Mouse (Mus musculus): Measurements from ENCODE around the gene Cyb561d2. TPM values are rescaled to one million over a fixed set of nuclear protein-coding genes. Genes with fewer than 3 reads are reported as not detected.

Cyb561d2 gene
- polyA plus RNA-seq, 1 experiment from 2014 or later, result 14.3 TPM

DNA sequence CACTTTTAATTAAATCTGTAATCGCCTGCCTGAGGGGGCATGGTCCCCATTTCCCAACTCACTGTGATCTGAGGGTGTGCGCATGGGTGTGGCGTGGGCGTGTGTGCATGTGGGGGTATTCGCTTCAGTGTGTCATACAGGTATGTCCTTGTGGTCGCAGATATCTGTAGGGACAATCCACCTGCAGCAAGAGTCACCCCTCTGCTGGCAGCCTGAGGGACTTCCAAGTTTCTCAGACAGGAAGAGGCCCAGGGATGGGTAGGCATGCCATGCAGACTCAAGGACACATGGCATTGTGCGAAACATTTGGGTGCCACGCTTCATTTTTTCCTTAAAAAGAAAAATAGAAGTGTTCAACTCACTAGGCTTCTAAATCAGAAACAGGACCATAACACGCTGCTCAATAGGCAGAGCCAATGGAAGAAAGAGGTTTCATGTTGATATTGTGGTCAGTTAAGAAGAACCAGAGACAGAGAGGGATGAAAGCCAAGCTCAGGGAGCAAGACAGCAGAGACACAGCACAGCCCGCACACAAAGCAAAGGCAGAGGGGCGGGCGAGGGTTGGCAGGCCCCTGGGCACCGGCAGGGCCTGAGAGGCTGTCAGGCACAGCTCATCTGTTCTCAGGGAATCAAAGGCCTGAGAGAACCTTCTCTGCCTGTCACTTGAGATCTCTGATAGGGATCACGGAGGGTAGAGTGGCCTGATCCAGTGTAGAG lies 31.5 kb downstream of the Cyb561d2 start:
- no peak overlapping the region for H3K27ac ChIP-seq (ENCODE audit: low read depth, low read length)
- no peaks in the 10 kb centered on the region for H3K36me3 ChIP-seq (ENCODE audit: control insufficient read depth, insufficient read depth, low read length)
- no peak for ATAC-seq (replicated peaks; ENCODE audit: low FRiP score)
- no peaks in the 10 kb centered on the region; the same call in 1 of the 2 replicates for H3K27me3 ChIP-seq (ENCODE audit: control insufficient read depth, insufficient read depth, low read length)
- WGBS, result 90% methylated on average over 14 of the region's 14 CpGs
- H3K9ac ChIP-seq (ENCODE audit: low read length), result no peak overlapping the region
- H3K4me3 ChIP-seq (ENCODE audit: low read depth, low read length), result no peak overlapping the region
- DNase-seq (ENCODE audit: low spot score), result no peak
- no peaks in the 10 kb centered on the region for H3K9me3 ChIP-seq (ENCODE audit: control insufficient read depth, low read length)
- peaks cover 12% of the 10 kb centered on the region for H3K4me1 ChIP-seq (replicated peaks; ENCODE audit: control insufficient read depth, insufficient read depth, low read length)
- no peak overlapping the region for H3K4me2 ChIP-seq (ENCODE audit: low read depth, low read length, severe bottlenecking)

DNA sequence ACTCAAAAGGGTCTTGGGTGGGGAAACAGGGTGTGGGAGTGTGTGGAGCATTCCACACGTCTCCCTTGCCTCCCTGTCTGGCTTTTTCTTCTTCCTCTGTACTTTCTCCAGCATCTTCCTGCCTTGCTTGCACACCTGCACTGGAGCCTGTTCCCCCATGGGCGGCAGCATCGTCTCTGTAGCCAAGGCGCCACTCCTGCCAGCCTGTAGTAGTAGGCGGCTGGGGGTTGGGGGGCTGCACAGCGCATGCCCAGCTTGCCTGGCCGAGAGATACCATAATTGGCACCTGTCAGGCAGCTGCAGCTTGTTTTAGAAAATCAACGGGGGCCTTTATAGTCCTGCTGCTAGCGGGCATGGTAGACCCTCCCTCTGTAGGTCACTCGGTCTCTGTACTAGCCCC lies 33.7 kb downstream of the Cyb561d2 start:
- no peaks in the 10 kb centered on the region; the same call in 1 of the 2 replicates for H3K27me3 ChIP-seq (ENCODE audit: control insufficient read depth, insufficient read depth, low read length)
- 57% methylated on average over 10 of the region's 10 CpGs for WGBS

DNA sequence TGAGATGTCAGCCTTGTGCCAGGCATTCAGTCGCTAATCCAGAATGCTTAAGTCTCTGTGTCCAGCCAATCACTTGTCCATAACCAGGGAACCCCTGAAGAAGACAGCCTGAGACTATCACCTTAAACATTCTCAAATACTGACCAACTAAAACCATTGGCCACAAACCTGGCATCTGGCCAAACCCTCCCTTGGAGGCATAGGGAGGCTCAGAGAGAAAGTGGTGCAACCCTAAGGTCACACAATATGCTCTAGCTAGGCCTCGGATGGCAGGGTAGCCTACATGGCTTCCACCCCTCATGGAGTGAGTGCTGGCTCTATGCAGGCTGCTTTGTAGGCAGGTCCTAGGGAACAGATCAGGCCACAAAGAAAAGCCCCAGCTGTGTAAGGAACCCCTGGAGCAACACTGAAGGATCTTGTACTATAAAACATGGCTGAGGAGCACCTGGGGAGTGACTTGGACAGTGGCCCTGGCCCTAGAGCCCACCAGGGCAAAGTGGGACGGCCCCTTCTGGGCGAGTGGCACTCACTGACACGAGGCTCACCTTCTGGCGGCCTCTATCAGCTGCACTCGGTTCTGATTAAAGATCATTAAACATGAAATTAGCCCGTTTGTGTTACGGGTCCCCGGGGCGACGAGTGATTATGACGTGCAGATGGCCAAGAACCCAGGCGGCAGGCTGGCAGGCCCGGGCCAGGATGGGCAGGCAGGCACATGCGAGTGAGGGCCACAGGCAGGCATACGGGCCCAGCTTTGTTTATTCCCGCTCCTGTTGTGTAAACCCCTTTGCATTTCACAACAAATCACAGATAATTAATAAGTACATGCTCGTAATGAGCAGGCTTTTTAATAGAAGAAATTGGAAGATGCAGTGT lies 37.1 kb downstream of the Cyb561d2 start:
- no peaks in the 10 kb centered on the region for H3K9me3 ChIP-seq (ENCODE audit: control insufficient read depth, low read length)
- H3K27me3 ChIP-seq (ENCODE audit: control insufficient read depth, insufficient read depth, low read length), result no peaks in the 10 kb centered on the region
- no peak overlapping the region for H3K4me3 ChIP-seq (ENCODE audit: low read depth, low read length)
- 81% methylated on average over 19 of the region's 19 CpGs for WGBS
- H3K27ac ChIP-seq (ENCODE audit: low read depth, low read length), result peak overlapping the region; percentile 12; the same call in 1 of the 2 replicates
- peaks cover 5% of the 10 kb centered on the region for H3K4me1 ChIP-seq (replicated peaks; ENCODE audit: control insufficient read depth, insufficient read depth, low read length)
- DNase-seq (ENCODE audit: low spot score) (no peak), ATAC-seq (replicated peaks; ENCODE audit: low FRiP score) (no peak)
- no peaks in the 10 kb centered on the region for H3K36me3 ChIP-seq (ENCODE audit: control insufficient read depth, insufficient read depth, low read length)
- no peak overlapping the region for H3K4me2 ChIP-seq (ENCODE audit: low read depth, low read length, severe bottlenecking)
- H3K9ac ChIP-seq (ENCODE audit: low read length), result no peak overlapping the region

More for the DNA sequence above, 33.7 kb downstream of the Cyb561d2 start:
- H3K4me1 ChIP-seq (replicated peaks; ENCODE audit: control insufficient read depth, insufficient read depth, low read length), result peaks cover 12% of the 10 kb centered on the region
- no peaks in the 10 kb centered on the region for H3K36me3 ChIP-seq (ENCODE audit: control insufficient read depth, insufficient read depth, low read length)
- H3K9me3 ChIP-seq (ENCODE audit: control insufficient read depth, low read length), result no peaks in the 10 kb centered on the region
- H3K4me2 ChIP-seq (ENCODE audit: low read depth, low read length, severe bottlenecking), result no peak overlapping the region
- no peak for DNase-seq (ENCODE audit: low spot score)
- no peak overlapping the region for H3K9ac ChIP-seq (ENCODE audit: low read length)
- no peak for ATAC-seq (replicated peaks; ENCODE audit: low FRiP score)
- no peak overlapping the region for H3K27ac ChIP-seq (ENCODE audit: low read depth, low read length)
- H3K4me3 ChIP-seq (ENCODE audit: low read depth, low read length), result no peak overlapping the region

DNA sequence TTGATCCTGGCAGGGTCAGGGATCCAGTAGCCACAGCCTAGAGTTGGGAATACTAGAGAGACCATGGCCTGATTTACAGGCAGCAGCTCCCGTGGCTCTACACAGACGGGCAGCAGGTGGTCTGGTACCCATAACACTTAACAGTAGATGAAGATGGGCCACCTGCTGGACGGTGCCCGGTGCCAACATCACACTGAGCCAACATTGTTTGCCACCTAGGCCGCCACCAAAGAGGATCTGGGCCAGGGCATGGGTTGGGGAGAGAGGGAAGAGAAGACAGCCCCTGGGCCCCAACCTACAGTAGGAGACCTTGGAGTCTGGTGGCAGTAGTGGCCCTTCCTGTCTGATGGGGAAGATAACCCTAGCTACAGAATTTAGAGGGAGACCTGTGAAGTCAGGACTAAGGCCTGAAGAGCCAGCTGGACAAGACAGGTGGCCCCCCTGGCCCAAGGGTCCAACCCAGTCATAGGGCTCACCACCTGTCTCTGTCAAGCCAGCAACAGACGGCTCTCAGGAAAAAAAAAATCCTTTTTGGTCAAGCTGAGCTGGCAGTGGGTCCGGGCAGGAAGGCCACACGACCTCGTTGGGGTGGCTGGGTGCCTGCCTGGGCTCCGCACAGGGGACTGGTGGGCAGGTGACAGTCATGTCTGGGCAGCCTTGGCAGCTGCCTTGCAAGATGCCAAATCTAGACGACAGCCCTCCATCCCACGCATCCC lies 39.7 kb downstream of the Cyb561d2 start:
- peaks cover 2% of the 10 kb centered on the region; the same call in 1 of the 2 replicates for H3K4me1 ChIP-seq (replicated peaks; ENCODE audit: control insufficient read depth, insufficient read depth, low read length)
- H3K36me3 ChIP-seq (ENCODE audit: control insufficient read depth, insufficient read depth, low read length), result no peaks in the 10 kb centered on the region
- H3K4me2 ChIP-seq (ENCODE audit: low read depth, low read length, severe bottlenecking), result no peak overlapping the region
- H3K9ac ChIP-seq (ENCODE audit: low read length), result no peak overlapping the region
- ATAC-seq (replicated peaks; ENCODE audit: low FRiP score) (no peak), DNase-seq (ENCODE audit: low spot score) (no peak)
- H3K27ac ChIP-seq (ENCODE audit: low read depth, low read length), result no peak overlapping the region
- no peak overlapping the region for H3K4me3 ChIP-seq (ENCODE audit: low read depth, low read length)
- 92% methylated on average over 12 of the region's 12 CpGs for WGBS
- H3K27me3 ChIP-seq (ENCODE audit: control insufficient read depth, insufficient read depth, low read length), result no peaks in the 10 kb centered on the region
- no peaks in the 10 kb centered on the region for H3K9me3 ChIP-seq (ENCODE audit: control insufficient read depth, low read length)

DNA sequence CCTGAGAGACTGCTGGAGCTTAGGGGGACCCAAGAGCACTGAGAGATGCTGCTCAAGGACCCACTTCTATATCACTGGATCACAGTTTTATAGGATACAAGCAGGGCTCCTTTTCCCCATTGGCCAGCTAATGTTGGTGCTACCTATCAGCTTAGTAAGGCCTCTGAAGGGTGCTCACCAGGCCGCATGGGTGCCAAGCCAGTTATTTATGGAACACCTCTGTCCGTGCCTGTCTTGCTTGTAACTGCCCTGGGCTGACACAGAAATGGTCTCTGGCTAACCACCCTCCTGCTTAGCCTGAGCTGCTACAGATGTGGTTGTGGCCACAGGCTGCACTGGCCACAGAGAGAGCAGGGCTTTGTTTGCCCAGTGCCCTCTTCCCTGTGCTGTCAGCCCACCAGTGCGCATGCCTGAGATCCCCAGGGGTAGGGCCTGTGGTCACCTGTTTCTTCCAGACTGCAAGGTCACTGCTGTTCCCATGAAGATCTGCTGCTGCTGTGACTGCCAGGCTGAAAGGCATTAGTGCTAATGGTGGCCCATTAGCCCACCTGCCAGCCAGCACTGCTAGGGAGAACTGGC lies 41.2 kb downstream of the Cyb561d2 start:
- H3K27me3 ChIP-seq (ENCODE audit: control insufficient read depth, insufficient read depth, low read length), result no peaks in the 10 kb centered on the region
- no peak overlapping the region for H3K27ac ChIP-seq (ENCODE audit: low read depth, low read length)
- WGBS, result 97% methylated on average over 3 of the region's 3 CpGs

DNA sequence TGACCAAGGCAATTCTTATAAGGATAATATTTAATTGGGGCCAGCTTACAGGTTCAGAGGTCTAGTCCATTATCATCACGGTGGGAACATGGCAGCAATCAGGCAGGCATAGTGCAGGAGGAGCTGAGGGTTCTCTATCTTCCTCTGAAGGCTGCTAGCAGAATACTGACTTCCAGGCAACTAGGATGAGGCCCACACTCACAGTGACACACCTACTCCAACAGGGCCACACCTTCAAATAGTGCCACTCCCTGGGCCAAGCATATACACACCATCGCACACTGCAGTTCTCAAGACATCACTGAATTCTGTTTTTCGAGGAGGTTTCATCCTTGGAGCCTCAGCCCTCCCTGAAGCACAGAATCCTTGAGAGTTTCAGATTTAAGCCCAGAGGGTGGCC lies 45.6 kb downstream of the Cyb561d2 start:
- H3K4me1 ChIP-seq (replicated peaks; ENCODE audit: control insufficient read depth, insufficient read depth, low read length), result peaks cover 7% of the 10 kb centered on the region
- H3K36me3 ChIP-seq (ENCODE audit: control insufficient read depth, insufficient read depth, low read length), result no peaks in the 10 kb centered on the region
- no peak overlapping the region for H3K4me2 ChIP-seq (ENCODE audit: low read depth, low read length, severe bottlenecking)
- WGBS, result 89% methylated on average over 3 of the region's 3 CpGs
- DNase-seq (ENCODE audit: low spot score) (no peak), ATAC-seq (replicated peaks; ENCODE audit: low FRiP score) (no peak)
- no peak overlapping the region for H3K4me3 ChIP-seq (ENCODE audit: low read depth, low read length)
- no peaks in the 10 kb centered on the region for H3K27me3 ChIP-seq (ENCODE audit: control insufficient read depth, insufficient read depth, low read length)
- H3K27ac ChIP-seq (ENCODE audit: low read depth, low read length), result no peak overlapping the region
- H3K9me3 ChIP-seq (ENCODE audit: control insufficient read depth, low read length), result no peaks in the 10 kb centered on the region
- no peak overlapping the region for H3K9ac ChIP-seq (ENCODE audit: low read length)

More for the DNA sequence above, 41.2 kb downstream of the Cyb561d2 start:
- Histone ChIP-seq H3K36me3 (ENCODE audit: control insufficient read depth, insufficient read depth, low read length) (no peaks in the 10 kb centered on the region), H3K4me3 (ENCODE audit: low read depth, low read length) (no peak overlapping the region), H3K9ac (ENCODE audit: low read length) (no peak overlapping the region), H3K4me1 (replicated peaks; ENCODE audit: control insufficient read depth, insufficient read depth, low read length) (no peaks in the 10 kb centered on the region), H3K4me2 (ENCODE audit: low read depth, low read length, severe bottlenecking) (no peak overlapping the region), H3K9me3 (ENCODE audit: control insufficient read depth, low read length) (no peaks in the 10 kb centered on the region)
- ATAC-seq (replicated peaks; ENCODE audit: low FRiP score) (no peak), DNase-seq (ENCODE audit: low spot score) (no peak)

DNA sequence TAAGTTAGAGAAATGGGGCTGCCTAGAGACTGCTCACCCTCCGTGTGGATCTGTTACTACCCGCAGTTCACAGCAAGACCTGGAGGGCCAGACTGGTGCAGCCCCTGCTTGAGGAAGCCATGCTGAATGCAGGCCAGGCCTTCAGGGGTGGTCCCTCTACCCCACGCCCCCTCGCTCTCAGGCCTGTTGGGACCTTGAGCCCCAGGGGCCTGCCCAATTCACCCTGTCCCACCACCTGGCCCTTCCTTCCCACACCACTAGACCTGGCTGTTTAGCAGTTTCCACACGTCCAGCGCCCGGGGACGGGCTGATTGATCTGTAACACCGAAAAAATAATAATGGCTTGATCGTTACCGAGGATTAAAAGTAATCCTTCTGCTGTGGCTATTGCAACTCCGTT lies 47.8 kb downstream of the Cyb561d2 start:
- no peaks in the 10 kb centered on the region for H3K27me3 ChIP-seq (ENCODE audit: control insufficient read depth, insufficient read depth, low read length)
- H3K4me3 ChIP-seq (ENCODE audit: low read depth, low read length), result no peak overlapping the region
- H3K9me3 ChIP-seq (ENCODE audit: control insufficient read depth, low read length), result no peaks in the 10 kb centered on the region
- ATAC-seq (replicated peaks; ENCODE audit: low FRiP score), result peak; percentile 63; the same call in 1 of the 2 replicates
- no peak overlapping the region for H3K4me2 ChIP-seq (ENCODE audit: low read depth, low read length, severe bottlenecking)
- H3K36me3 ChIP-seq (ENCODE audit: control insufficient read depth, insufficient read depth, low read length), result no peaks in the 10 kb centered on the region
- H3K9ac ChIP-seq (ENCODE audit: low read length), result no peak overlapping the region
- WGBS, result 32% methylated on average over 12 of the region's 12 CpGs
- DNase-seq (ENCODE audit: low spot score), result no peak
- H3K4me1 ChIP-seq (replicated peaks; ENCODE audit: control insufficient read depth, insufficient read depth, low read length), result peaks cover 7% of the 10 kb centered on the region
- H3K27ac ChIP-seq (ENCODE audit: low read depth, low read length), result no peak overlapping the region

DNA sequence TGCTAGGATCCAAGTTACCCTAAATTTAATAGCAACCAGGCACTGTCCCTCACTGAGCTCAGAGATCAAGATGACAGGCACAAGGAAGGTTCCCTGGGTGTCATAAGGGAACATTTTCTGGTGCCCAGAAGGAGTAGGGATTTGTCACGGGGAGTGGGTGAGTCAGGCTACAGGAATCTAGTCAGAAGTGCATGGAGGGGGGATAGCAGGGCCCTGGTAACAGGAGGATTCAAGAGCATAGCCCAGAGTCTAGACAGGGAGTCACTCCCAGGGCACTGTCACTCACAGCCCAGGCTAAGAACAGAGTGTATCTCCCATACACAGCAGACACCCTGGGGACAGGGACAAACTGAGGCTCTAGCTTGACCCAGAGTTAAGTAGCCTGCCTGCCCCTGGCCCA lies 48.5 kb downstream of the Cyb561d2 start:
- Histone ChIP-seq H3K9ac (ENCODE audit: low read length) (no peak overlapping the region), H3K27ac (ENCODE audit: low read depth, low read length) (no peak overlapping the region), H3K9me3 (ENCODE audit: control insufficient read depth, low read length) (no peaks in the 10 kb centered on the region), H3K36me3 (ENCODE audit: control insufficient read depth, insufficient read depth, low read length) (no peaks in the 10 kb centered on the region), H3K27me3 (ENCODE audit: control insufficient read depth, insufficient read depth, low read length) (no peaks in the 10 kb centered on the region), H3K4me2 (ENCODE audit: low read depth, low read length, severe bottlenecking) (no peak overlapping the region), H3K4me3 (ENCODE audit: low read depth, low read length) (no peak overlapping the region), H3K4me1 (replicated peaks; ENCODE audit: control insufficient read depth, insufficient read depth, low read length) (peaks cover 7% of the 10 kb centered on the region)
- no peak for ATAC-seq (replicated peaks; ENCODE audit: low FRiP score)
- WGBS, result 48% methylated on average over 1 of the region's 1 CpGs
- no peak for DNase-seq (ENCODE audit: low spot score)

All from forebrain, embryonic 11.5 days (tissue).